ENCODE assay signal across 12 mouse cellular contexts in genomic region chr3:36352032-36352742, GRCm38 (mm10).
DNase-seq lines count a peak whose midpoint lies in the region; ATAC-seq lines count a peak whose summit lies in the region.
"Had no signal": no experiment of that assay in that cellular context is flagged by ENCODE, and none has a peak within 500 bp of the region (broad histone marks: within the 10 kb centered on the region; RNA-seq: fewer than 3 reads in every experiment).

No protein-coding gene starts in this region.

- H3K4me3 ChIP-seq in heart, embryonic 13.5 days = no peak overlapping the region
- H3K4me3 ChIP-seq in hindbrain, embryonic 10.5 days = no peak overlapping the region
- H3K4me3 ChIP-seq: erythroblast, embryonic 14.5 days; liver, embryonic 15.5 days had no signal

- no peak for ATAC-seq in heart, embryonic 13.5 days (ENCODE audit: extremely low read depth, insufficient number of reproducible peaks, low FRiP score, low TSS enrichment)
- no peak for ATAC-seq in megakaryocyte progenitor cell, adult 5-6 weeks (replicated peaks; ENCODE audit: poor library complexity)

- intact Hi-C loops in heart, postnatal 36 days (cut with DNase I) = no loop called here

- WGBS in heart, embryonic 13.5 days = 56% methylated on average over 4 of the region's 4 CpGs
- 40% methylated on average over 4 of the region's 4 CpGs for WGBS in hindbrain, embryonic 10.5 days

- H3K4me2 ChIP-seq in heart, embryonic 13.5 days = no peak overlapping the region
- H3K4me2 ChIP-seq: liver, embryonic 15.5 days had no signal

- DNase-seq in heart, postnatal 36 days = no peak
- peak; percentile 23 for DNase-seq in R1 (ENCODE audit: low read depth, low spot score)
- peak; percentile 28 for DNase-seq in hindbrain, embryonic 10.5 days (ENCODE audit: low spot score)
- peak; percentile 12 for DNase-seq in mesoderm, embryonic 11.5 days (ENCODE audit: low read depth, low spot score)
- DNase-seq in retina, embryonic 14.5 days (ENCODE audit: low spot score) = no peak
- DNase-seq in MN1 (ENCODE audit: low spot score) = no peak
- DNase-seq: B cell, adult 2 months; cerebellum, adult 11-12 months had no signal

- H3K9ac ChIP-seq in heart, embryonic 13.5 days = no peak overlapping the region
- H3K9ac ChIP-seq: liver, embryonic 15.5 days had no signal

- H3K4me1 ChIP-seq in heart, embryonic 13.5 days = no peaks in the 10 kb centered on the region
- peaks cover 10% of the 10 kb centered on the region for H3K4me1 ChIP-seq in hindbrain, embryonic 10.5 days (replicated peaks)
- H3K4me1 ChIP-seq: liver, embryonic 15.5 days had no signal

- H3K27ac ChIP-seq in heart, embryonic 13.5 days (replicated peaks) = peak overlapping the region; percentile 34
- peak overlapping the region; percentile 71 for H3K27ac ChIP-seq in hindbrain, embryonic 10.5 days
- H3K27ac ChIP-seq: liver, embryonic 15.5 days had no signal

- peaks cover 9% of the 10 kb centered on the region for H3K9me3 ChIP-seq in heart, embryonic 13.5 days
- H3K9me3 ChIP-seq in hindbrain, embryonic 10.5 days = peaks cover 6% of the 10 kb centered on the region; the same call in 1 of the 2 replicates
- H3K9me3 ChIP-seq: liver, embryonic 15.5 days had no signal

- no peaks in the 10 kb centered on the region for H3K36me3 ChIP-seq in heart, embryonic 13.5 days
- no peaks in the 10 kb centered on the region for H3K36me3 ChIP-seq in hindbrain, embryonic 10.5 days
- H3K36me3 ChIP-seq: liver, embryonic 15.5 days had no signal

- no peaks in the 10 kb centered on the region for H3K27me3 ChIP-seq in heart, embryonic 13.5 days (replicated peaks)
- H3K27me3 ChIP-seq in hindbrain, embryonic 10.5 days (ENCODE audit: insufficient read depth, poor library complexity, severe bottlenecking) = no peaks in the 10 kb centered on the region
- H3K27me3 ChIP-seq: liver, embryonic 15.5 days had no signal

Comparison
In these comparisons a context has a peak if more than half of its experiments do, and no peak if none do; other contexts are left out.
1. DNase-seq: peak in R1 (single experiment), hindbrain, embryonic 10.5 days (single experiment) and mesoderm, embryonic 11.5 days (single experiment); none in heart, postnatal 36 days (0 of 2), retina, embryonic 14.5 days (single experiment) and MN1 (single experiment).